Mouse (Mus musculus) cortical plate, adult 2 months (tissue): ENCODE results near the gene Thrb.

ENCODE experiments used
- CTCF ChIP-seq: fragments of 200-500 bp; IDR thresholded peaks from 2 replicates; pipeline ENCODE4 v1.5.1; 2011; ENCODE audit warnings: mild to moderate bottlenecking, control low read depth, low read length; ENCODE audit not compliant: insufficient read depth; ENCODE audit errors: extremely low read depth
- POLR2A ChIP-seq: fragments of 200-500 bp; IDR thresholded peaks from 2 replicates; pipeline ENCODE4 v1.6.1; 2011; ENCODE audit warnings: mild to moderate bottlenecking, low read length, control low read depth; ENCODE audit not compliant: insufficient read depth; ENCODE audit errors: extremely low read depth

DNA sequence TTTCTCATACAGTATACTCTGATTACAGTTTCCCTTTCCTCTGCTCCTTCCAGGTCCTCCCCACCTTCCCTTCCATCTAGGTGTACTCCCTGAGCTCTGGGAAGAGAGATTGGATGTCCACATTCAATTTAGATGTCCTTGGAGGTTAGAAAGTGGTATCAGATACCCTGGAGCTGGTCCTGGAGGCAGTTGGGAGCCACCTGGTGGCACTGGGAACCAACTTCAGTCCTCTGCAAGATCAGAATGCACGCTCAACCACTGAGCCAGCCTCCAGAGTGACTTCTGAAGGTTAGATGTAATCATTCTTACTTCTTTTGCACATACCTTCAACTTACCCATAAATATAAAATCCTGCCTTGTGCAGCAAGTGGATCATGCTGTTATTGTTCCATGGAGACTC is 244.5 kb downstream of the Thrb start:
- TF ChIP-seq POLR2A (no peak), CTCF (peak; percentile 44)
